Mouse (Mus musculus) ovary, postnatal 14 days (tissue): ENCODE data around the gene Areg.

Source experiments
- DNase-seq: peaks from one replicate; pipeline ENCODE4 v3.0.0; 2022; ENCODE audit warnings: low spot score

The Areg gene

DNA sequence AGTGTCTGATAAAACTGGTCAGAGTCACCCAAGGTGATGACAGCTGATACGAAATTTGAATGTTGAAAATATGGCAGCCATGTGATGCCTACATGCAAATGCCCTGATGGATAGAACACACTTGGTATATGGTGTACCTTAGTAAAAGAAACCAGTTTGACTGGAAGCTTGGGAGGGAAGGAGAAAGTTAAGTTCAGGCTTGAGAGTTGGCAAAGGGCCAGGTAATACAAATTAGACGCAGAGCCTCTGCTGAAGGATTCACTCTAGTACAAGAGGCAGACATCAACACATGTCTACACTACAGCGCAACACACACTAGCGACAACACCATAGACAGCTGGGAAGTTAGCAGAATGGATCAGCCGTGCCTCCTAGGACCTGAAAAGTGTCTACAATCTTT is 27.2 kb downstream of the Areg start:
- DNase-seq: no peak

DNA sequence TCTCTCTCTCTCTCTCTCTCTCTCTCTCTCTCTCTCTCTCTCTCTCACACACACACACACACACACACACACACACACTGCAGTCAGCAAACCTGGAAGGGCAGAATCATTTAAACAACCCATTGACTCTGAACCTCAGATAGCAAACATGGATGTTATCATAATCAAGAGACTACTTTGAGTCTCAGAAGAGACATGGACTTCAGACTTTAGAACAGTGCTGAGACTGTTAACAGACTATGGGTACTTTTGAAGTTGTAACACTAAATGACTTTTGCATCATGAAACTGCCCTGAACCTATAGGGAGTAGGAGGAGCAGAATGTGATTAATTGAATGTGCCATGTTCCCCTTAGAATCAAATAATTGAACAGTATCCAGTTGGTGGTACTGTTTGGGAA is 37.0 kb downstream of the Areg start:
- no peak for DNase-seq

DNA sequence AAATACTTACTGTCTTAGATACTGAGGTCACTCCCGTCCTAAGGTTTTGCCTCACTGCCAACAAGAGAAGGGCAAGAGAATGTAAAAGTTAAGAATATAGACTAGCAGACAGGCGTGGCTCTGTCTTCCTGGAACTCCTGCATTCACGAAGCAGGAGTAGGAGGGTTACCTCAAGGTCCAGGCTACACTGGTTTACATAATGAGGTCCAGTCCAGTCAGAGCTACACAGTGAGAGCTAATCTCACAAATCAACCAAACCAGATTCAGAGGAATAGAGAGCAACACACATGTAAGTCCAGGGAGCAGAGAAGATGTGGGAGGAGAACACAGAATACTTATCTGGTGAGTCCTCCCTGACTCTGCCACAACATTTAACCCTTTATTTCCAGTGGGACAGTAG is 55.2 kb downstream of the Areg start:
- DNase-seq: no peak
